Mouse (Mus musculus): ENCODE measurements around the gene Il31ra. TPM values are rescaled to one million over a fixed set of nuclear protein-coding genes. Genes with fewer than 3 reads are reported as not detected.

Gene Il31ra
- total RNA-seq, 1 experiment: not detected

GRCm38 (mm10) chr13:112537065-112537464 lies 57.1 kb downstream of the Il31ra start:
- in situ Hi-C loops (cut with MboI; ENCODE audit: low sequenced_read_pairs in 2 of 2, unreplicated experiment in 2 of 2): loop anchor here in 1 of 2 experiments (25.0 kb wide), 1 partner anchor 750 kb away; no protein-coding TSS in a partner anchor
- Histone ChIP-seq H3K27ac (ENCODE audit: insufficient read depth, low read depth, low read length, poor library complexity, severe bottlenecking) (no peak overlapping the region), H3K4me1 (ENCODE audit: control insufficient read depth in 2 of 2, insufficient read depth in 2 of 2, low read length in 2 of 2, poor library complexity in 1 of 2) (no peaks in the 10 kb centered on the region), H3K9ac (ENCODE audit: insufficient read depth, low read depth, low read length, poor library complexity, severe bottlenecking) (no peak overlapping the region), H3K9me3 (ENCODE audit: control insufficient read depth, insufficient read depth, low read depth, low read length) (no peaks in the 10 kb centered on the region), H3K4me3 (ENCODE audit: insufficient read depth in 1 of 2, low read depth in 1 of 2, low read length in 2 of 2, poor library complexity in 1 of 2, severe bottlenecking in 1 of 2) (no peak overlapping the region), H3K36me3 (ENCODE audit: control insufficient read depth, insufficient read depth, low read length, poor library complexity, severe bottlenecking) (no peaks in the 10 kb centered on the region)
- TF ChIP-seq HCFC1 (IDR thresholded peaks at IDR 0.05; ENCODE audit: borderline replicate concordance, insufficient read depth, low read length) (no peak), CHD2 (IDR thresholded peaks at IDR 0.05; ENCODE audit: low read depth, low read length) (no peak), ZNF384 (IDR thresholded peaks at IDR 0.05; ENCODE audit: low read depth, low read length) (no peak), ZC3H11A (IDR thresholded peaks at IDR 0.05; ENCODE audit: borderline replicate concordance, low read depth, low read length) (no peak), MAFK (IDR thresholded peaks at IDR 0.05; ENCODE audit: insufficient read depth, low read depth, low read length) (no peak)
- no peak for DNase-seq (ENCODE audit: low read depth, low spot score)

GRCm38 (mm10) chr13:112536611-112537010 lies 57.5 kb downstream of the Il31ra start:
- no peak for DNase-seq (ENCODE audit: low read depth, low spot score)
- no peaks in the 10 kb centered on the region for H3K9me3 ChIP-seq (ENCODE audit: control insufficient read depth, insufficient read depth, low read depth, low read length)
- H3K27ac ChIP-seq (ENCODE audit: insufficient read depth, low read depth, low read length, poor library complexity, severe bottlenecking): no peak overlapping the region
- TF ChIP-seq ZNF384 (IDR thresholded peaks at IDR 0.05; ENCODE audit: low read depth, low read length) (no peak), ZC3H11A (IDR thresholded peaks at IDR 0.05; ENCODE audit: borderline replicate concordance, low read depth, low read length) (no peak), MAFK (IDR thresholded peaks at IDR 0.05; ENCODE audit: insufficient read depth, low read depth, low read length) (no peak), CHD2 (IDR thresholded peaks at IDR 0.05; ENCODE audit: low read depth, low read length) (no peak), HCFC1 (IDR thresholded peaks at IDR 0.05; ENCODE audit: borderline replicate concordance, insufficient read depth, low read length) (no peak)
- no peak overlapping the region for H3K4me3 ChIP-seq (ENCODE audit: insufficient read depth in 1 of 2, low read depth in 1 of 2, low read length in 2 of 2, poor library complexity in 1 of 2, severe bottlenecking in 1 of 2)
- no peaks in the 10 kb centered on the region for H3K4me1 ChIP-seq (ENCODE audit: control insufficient read depth in 2 of 2, insufficient read depth in 2 of 2, low read length in 2 of 2, poor library complexity in 1 of 2)
- H3K9ac ChIP-seq (ENCODE audit: insufficient read depth, low read depth, low read length, poor library complexity, severe bottlenecking): no peak overlapping the region
- H3K36me3 ChIP-seq (ENCODE audit: control insufficient read depth, insufficient read depth, low read length, poor library complexity, severe bottlenecking): no peaks in the 10 kb centered on the region
- in situ Hi-C loops (cut with MboI; ENCODE audit: low sequenced_read_pairs in 2 of 2, unreplicated experiment in 2 of 2): loop anchor here in 1 of 2 experiments (25.0 kb wide), 1 partner anchor 749 kb away; no protein-coding TSS in a partner anchor

- no peak for DNase-seq (ENCODE audit: low read depth, low spot score)
- no peak overlapping the region for H3K9ac ChIP-seq (ENCODE audit: insufficient read depth, low read depth, low read length, poor library complexity, severe bottlenecking)
- no peaks in the 10 kb centered on the region for H3K36me3 ChIP-seq (ENCODE audit: control insufficient read depth, insufficient read depth, low read length, poor library complexity, severe bottlenecking)
- in situ Hi-C loops (cut with MboI; ENCODE audit: low sequenced_read_pairs in 2 of 2, unreplicated experiment in 2 of 2): loop anchor here in 1 of 2 experiments (25.0 kb wide), 1 partner anchor 746 kb away; no protein-coding TSS in a partner anchor
- no peaks in the 10 kb centered on the region for H3K9me3 ChIP-seq (ENCODE audit: control insufficient read depth, insufficient read depth, low read depth, low read length)
- H3K4me1 ChIP-seq (ENCODE audit: control insufficient read depth in 2 of 2, insufficient read depth in 2 of 2, low read length in 2 of 2, poor library complexity in 1 of 2): no peaks in the 10 kb centered on the region
- no peak overlapping the region for H3K4me3 ChIP-seq (ENCODE audit: insufficient read depth in 1 of 2, low read depth in 1 of 2, low read length in 2 of 2, poor library complexity in 1 of 2, severe bottlenecking in 1 of 2)
- TF ChIP-seq HCFC1 (IDR thresholded peaks at IDR 0.05; ENCODE audit: borderline replicate concordance, insufficient read depth, low read length) (no peak), CHD2 (IDR thresholded peaks at IDR 0.05; ENCODE audit: low read depth, low read length) (no peak), MAFK (IDR thresholded peaks at IDR 0.05; ENCODE audit: insufficient read depth, low read depth, low read length) (no peak)
- H3K27ac ChIP-seq (ENCODE audit: insufficient read depth, low read depth, low read length, poor library complexity, severe bottlenecking): no peak overlapping the region
Observed at GRCm38 (mm10) chr13:112533556-112533955, 60.6 kb downstream of the Il31ra start.

GRCm38 (mm10) chr13:112532235-112532634 lies 61.9 kb downstream of the Il31ra start:
- TF ChIP-seq CHD2 (IDR thresholded peaks at IDR 0.05; ENCODE audit: low read depth, low read length) (no peak), ZC3H11A (IDR thresholded peaks at IDR 0.05; ENCODE audit: borderline replicate concordance, low read depth, low read length) (no peak), HCFC1 (IDR thresholded peaks at IDR 0.05; ENCODE audit: borderline replicate concordance, insufficient read depth, low read length) (no peak), ZNF384 (IDR thresholded peaks at IDR 0.05; ENCODE audit: low read depth, low read length) (no peak), MAFK (IDR thresholded peaks at IDR 0.05; ENCODE audit: insufficient read depth, low read depth, low read length) (no peak)
- Histone ChIP-seq H3K9ac (ENCODE audit: insufficient read depth, low read depth, low read length, poor library complexity, severe bottlenecking) (no peak overlapping the region), H3K9me3 (ENCODE audit: control insufficient read depth, insufficient read depth, low read depth, low read length) (no peaks in the 10 kb centered on the region), H3K27ac (ENCODE audit: insufficient read depth, low read depth, low read length, poor library complexity, severe bottlenecking) (no peak overlapping the region), H3K36me3 (ENCODE audit: control insufficient read depth, insufficient read depth, low read length, poor library complexity, severe bottlenecking) (no peaks in the 10 kb centered on the region), H3K4me3 (ENCODE audit: insufficient read depth in 1 of 2, low read depth in 1 of 2, low read length in 2 of 2, poor library complexity in 1 of 2, severe bottlenecking in 1 of 2) (no peak overlapping the region), H3K4me1 (ENCODE audit: control insufficient read depth in 2 of 2, insufficient read depth in 2 of 2, low read length in 2 of 2, poor library complexity in 1 of 2) (no peaks in the 10 kb centered on the region)
- no peak for DNase-seq (ENCODE audit: low read depth, low spot score)
- in situ Hi-C loops (cut with MboI; ENCODE audit: low sequenced_read_pairs in 2 of 2, unreplicated experiment in 2 of 2): loop anchor here in 1 of 2 experiments (25.0 kb wide), 1 partner anchor 745 kb away; no protein-coding TSS in a partner anchor

Data from ES-E14 (cell line).